Mouse (Mus musculus) bone marrow, adult 2 months (tissue): ENCODE measurements around the gene Fam114a1. TPM values are rescaled to one million over a fixed set of nuclear protein-coding genes. Genes with fewer than 3 reads are reported as not detected.

ENCODE experiments used
- H3K27ac ChIP-seq: fragments of 200-500 bp; 2 replicates; pipeline ENCODE4 v1.5.1; 2012; ENCODE audit warnings: low read depth, mild to moderate bottlenecking, control low read depth, inconsistent platforms, low read length; ENCODE audit not compliant: control insufficient read depth, poor library complexity, insufficient read depth
- H3K4me1 ChIP-seq: fragments of 200-500 bp; 2 replicates; pipeline ENCODE4 v1.6.1; 2011; ENCODE audit warnings: low read length; ENCODE audit not compliant: control insufficient read depth, insufficient read depth
- H3K4me3 ChIP-seq: fragments of 200-500 bp; replicated peaks from 2 replicates; pipeline ENCODE3; 2011; ENCODE audit warnings: mild to moderate bottlenecking, low read depth, low read length, control low read depth; ENCODE audit not compliant: control insufficient read depth
- CTCF ChIP-seq: fragments of 200-500 bp; IDR thresholded peaks from 2 replicates; pipeline ENCODE4 v1.5.1; 2011; ENCODE audit warnings: low read length, control low read depth; ENCODE audit not compliant: control insufficient read depth, insufficient read depth
- POLR2A ChIP-seq: fragments of 200-500 bp; IDR thresholded peaks from 2 replicates; pipeline ENCODE4 v1.6.1; 2011; ENCODE audit warnings: low read depth, mild to moderate bottlenecking, control low read depth, low read length, borderline replicate concordance; ENCODE audit not compliant: control insufficient read depth
- WGBS: fragments of 180-500 bp; shearing (Covaris S2); methylation state at CpG from one replicate; pipeline ENCODE4 v1.1.7; 2018; 5-methylcytosine and 5-hydroxymethylcytosine counted together
- polyA plus RNA-seq: library from polyadenylated mRNA; stranded (reverse); fragments of >200 nt; gene quantifications from 2 replicates; pipeline ENCODE4 v1.2.4, GENCODE M21; 2011; ENCODE audit warnings: low replicate concordance; ENCODE audit not compliant: missing spikeins, insufficient read depth, insufficient read length

Fam114a1 gene
- polyA plus RNA-seq, 1 experiment, result 9.4 TPM

GRCm38 (mm10) chr5:65074693-65075092 lies 104.8 kb downstream of the Fam114a1 start:
- Histone ChIP-seq H3K4me1 (no peaks in the 10 kb centered on the region), H3K4me3 (no peak overlapping the region), H3K27ac (no peak overlapping the region)
- WGBS, result 71% methylated on average over 7 of the region's 7 CpGs
- no peak for TF ChIP-seq POLR2A
- no peak for TF ChIP-seq CTCF

GRCm38 (mm10) chr5:65076087-65076486 lies 106.2 kb downstream of the Fam114a1 start:
- WGBS, result 38% methylated on average over 2 of the region's 2 CpGs
- TF ChIP-seq CTCF (no peak), POLR2A (no peak)

GRCm38 (mm10) chr5:65076748-65077147 lies 106.9 kb downstream of the Fam114a1 start:
- WGBS, result 75% methylated on average over 3 of the region's 3 CpGs
- TF ChIP-seq CTCF, result no peak
- TF ChIP-seq POLR2A, result no peak
- no peaks in the 10 kb centered on the region for H3K4me1 ChIP-seq
- H3K4me3 ChIP-seq, result no peak overlapping the region
- H3K27ac ChIP-seq, result no peak overlapping the region

More at GRCm38 (mm10) chr5:65076087-65076486, 106.2 kb downstream of the Fam114a1 start:
- H3K27ac ChIP-seq, result no peak overlapping the region
- H3K4me1 ChIP-seq, result no peaks in the 10 kb centered on the region
- H3K4me3 ChIP-seq, result no peak overlapping the region

DNA sequence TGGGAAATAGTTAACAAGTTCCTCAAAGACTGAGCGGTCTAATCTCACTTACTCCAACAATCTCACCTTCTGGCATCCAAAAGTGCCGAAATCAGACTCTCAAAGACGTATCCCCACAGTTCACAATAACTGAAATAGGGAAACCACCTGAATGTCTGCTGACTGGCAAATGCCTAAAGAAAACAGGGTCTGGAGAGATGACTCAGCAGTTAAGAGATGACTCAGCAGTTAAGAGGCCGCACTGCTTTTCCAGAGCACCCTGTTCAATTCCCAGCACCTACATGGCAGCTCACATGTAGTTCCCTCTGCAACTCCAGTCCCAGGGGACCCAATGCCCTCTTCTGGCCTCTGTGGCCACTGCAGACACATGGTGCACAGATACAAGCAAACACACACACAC lies 108.2 kb downstream of the Fam114a1 start:
- 80% methylated on average over 4 of the region's 4 CpGs for WGBS
- no peak overlapping the region for H3K27ac ChIP-seq
- no peak overlapping the region for H3K4me3 ChIP-seq
- TF ChIP-seq CTCF (0 out of 2 replicates have a peak, but pooled peaks have one; percentile 12), POLR2A (no peak)
- H3K4me1 ChIP-seq, result no peaks in the 10 kb centered on the region

DNA sequence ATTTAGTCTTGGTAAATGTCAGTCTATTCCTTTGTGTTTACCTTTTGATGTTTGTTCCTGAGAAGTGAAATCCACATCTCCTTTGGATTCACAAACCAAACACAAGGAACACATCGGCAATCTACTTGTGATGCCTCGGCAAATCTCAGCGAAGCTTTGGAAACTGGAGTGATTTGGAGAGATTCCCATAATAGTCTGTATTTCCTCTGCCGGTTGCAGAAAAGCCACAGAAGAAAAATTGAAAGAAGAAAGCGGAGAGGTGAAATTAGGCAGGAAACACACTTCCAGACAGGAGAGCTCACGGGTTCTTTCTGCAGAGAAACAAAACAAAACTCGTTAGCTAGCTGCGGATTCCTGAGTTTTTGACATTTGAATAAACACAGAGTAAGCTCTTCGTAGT lies 110.0 kb downstream of the Fam114a1 start:
- H3K4me1 ChIP-seq, result no peaks in the 10 kb centered on the region
- H3K4me3 ChIP-seq, result no peak overlapping the region
- H3K27ac ChIP-seq, result no peak overlapping the region
- WGBS, result 71% methylated on average over 9 of the region's 9 CpGs
- TF ChIP-seq CTCF (no peak), POLR2A (no peak)

DNA sequence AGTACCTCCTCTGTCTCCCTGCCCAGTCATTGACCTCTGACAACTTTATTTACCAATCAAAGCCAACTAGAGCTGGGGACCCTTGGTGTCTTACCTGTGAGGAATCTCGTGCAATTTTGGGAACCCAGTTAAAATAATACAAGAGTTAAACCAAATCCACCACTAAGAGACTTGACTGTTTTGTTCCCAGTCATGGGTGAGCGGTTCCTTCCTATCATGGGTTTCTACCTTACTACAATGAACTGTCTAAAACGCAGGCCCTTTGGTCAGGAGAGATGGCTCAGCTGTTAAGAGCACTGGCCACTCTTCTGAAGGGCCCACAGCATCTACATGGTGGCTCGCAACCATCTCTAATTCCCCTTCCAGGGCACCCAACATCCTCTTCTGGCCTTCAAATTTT lies 112.0 kb downstream of the Fam114a1 start:
- Histone ChIP-seq H3K4me1 (no peaks in the 10 kb centered on the region; the same call in 1 of the 2 replicates), H3K4me3 (no peak overlapping the region), H3K27ac (no peak overlapping the region)
- TF ChIP-seq CTCF (no peak), POLR2A (no peak)
- 76% methylated on average over 4 of the region's 4 CpGs for WGBS

DNA sequence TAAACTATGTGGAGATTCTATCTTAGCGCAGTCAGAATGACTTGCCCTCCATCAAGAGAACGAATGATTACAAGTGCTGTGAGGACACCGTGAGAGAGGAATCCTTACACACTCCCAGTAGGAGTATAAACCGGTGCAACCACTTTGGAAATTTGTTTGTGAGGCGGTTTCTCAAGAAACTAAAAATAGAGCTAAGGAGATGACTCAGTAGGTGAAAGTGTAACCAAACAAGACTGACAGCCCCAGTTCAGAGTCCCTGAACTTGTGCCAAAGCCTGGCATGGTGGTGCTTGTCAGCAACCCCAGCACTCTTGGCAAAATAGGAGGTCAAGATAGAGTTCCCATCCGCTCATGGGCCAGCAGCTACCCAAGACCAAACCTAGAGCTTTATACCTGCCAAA lies 116.7 kb downstream of the Fam114a1 start:
- Histone ChIP-seq H3K4me1 (no peaks in the 10 kb centered on the region; the same call in 1 of the 2 replicates), H3K4me3 (no peak overlapping the region), H3K27ac (no peak overlapping the region)
- WGBS, result 49% methylated on average over 6 of the region's 6 CpGs
- TF ChIP-seq POLR2A (no peak), CTCF (no peak)

- Histone ChIP-seq H3K4me3 (no peak overlapping the region), H3K4me1 (peaks cover 1% of the 10 kb centered on the region; the same call in 1 of the 2 replicates), H3K27ac (no peak overlapping the region)
- 50% methylated on average over 3 of the region's 3 CpGs for WGBS
- TF ChIP-seq POLR2A, result no peak
- no peak for TF ChIP-seq CTCF
Observed at GRCm38 (mm10) chr5:65089707-65090106, 119.8 kb downstream of the Fam114a1 start.
